Mouse (Mus musculus) liver, adult 2 months (tissue): Measurements from ENCODE around the gene Soat1.

Experiments used
- CTCF ChIP-seq: fragments of 200-500 bp; IDR thresholded peaks from 2 replicates; pipeline ENCODE4 v1.5.1; 2011; ENCODE audit warnings: low read depth, low read length, control low read depth
- POLR2A ChIP-seq: fragments of 200-500 bp; IDR thresholded peaks from 2 replicates; pipeline ENCODE4 v1.6.1; 2011; ENCODE audit warnings: low read length, control low read depth; ENCODE audit not compliant: insufficient read depth; ENCODE audit errors: extremely low read depth

GRCm38 (mm10) chr1:156425746-156426145, 48.4 kb downstream of the Soat1 start:
- TF ChIP-seq CTCF: no peak
- no peak for TF ChIP-seq POLR2A
